Mouse (Mus musculus) midbrain, embryonic 11.5 days (tissue): ENCODE results near the gene Bbip1. TPM values are rescaled to one million over a fixed set of nuclear protein-coding genes. Genes with fewer than 3 reads are reported as not detected.
A peak's percentile ranks its signal among the peaks of the same experiment; 100 is the strongest.
"Not testable (repeated sequence)": the region's sequence is repeated elsewhere in the genome, so short reads cannot be mapped to it uniquely, and the experiment has no call there.

ENCODE experiments used
- ATAC-seq: fragments of 200-750 bp; cut with Nextera tagmentation; 2 replicates; pipeline ENCODE4 v1.8.0; 2017; ENCODE audit warnings: moderate TSS enrichment, moderate library complexity; ENCODE audit not compliant: low FRiP score
- DNase-seq: peaks from one replicate; pipeline ENCODE4 v3.0.0; 2015; ENCODE audit warnings: low spot score; ENCODE audit errors: missing footprints
- H3K27ac ChIP-seq: fragments of 300-500 bp; sonication (generic); 2 replicates; pipeline ENCODE4 v1.5.1; 2014; ENCODE audit warnings: low read depth, low read length
- H3K27me3 ChIP-seq: fragments of 300-500 bp; sonication (generic); 2 replicates; pipeline ENCODE4 v1.6.1; 2014; ENCODE audit warnings: mild to moderate bottlenecking, low read length, moderate library complexity, mixed read lengths; ENCODE audit not compliant: control insufficient read depth, insufficient read depth
- H3K36me3 ChIP-seq: fragments of 300-500 bp; sonication (generic); 2 replicates; pipeline ENCODE4 v1.6.1; 2014; ENCODE audit warnings: mild to moderate bottlenecking, low read length, moderate library complexity, mixed read lengths; ENCODE audit not compliant: control insufficient read depth, insufficient read depth
- H3K4me1 ChIP-seq: fragments of 300-500 bp; sonication (generic); 2 replicates; pipeline ENCODE4 v1.6.1; 2014; ENCODE audit warnings: low read length; ENCODE audit not compliant: control insufficient read depth, insufficient read depth
- H3K4me2 ChIP-seq: fragments of 300-500 bp; sonication (generic); 2 replicates; pipeline ENCODE4 v1.6.1; 2014; ENCODE audit warnings: mild to moderate bottlenecking, moderate library complexity
- H3K4me3 ChIP-seq: fragments of 300-500 bp; sonication (generic); 2 replicates; pipeline ENCODE4 v1.5.1; 2014; ENCODE audit warnings: low read depth, low read length
- H3K9ac ChIP-seq: fragments of 300-500 bp; sonication (generic); 2 replicates; pipeline ENCODE4 v1.6.1; 2014; ENCODE audit warnings: low read length
- H3K9me3 ChIP-seq: fragments of 300-500 bp; sonication (generic); 2 replicates; pipeline ENCODE4 v1.6.1; 2016; ENCODE audit warnings: low read length; ENCODE audit not compliant: control insufficient read depth
- WGBS: fragments of 180-500 bp; shearing (Covaris S2); extraction: QIAGEN DNeasy Blood & Tissue Kit; methylation state at CpG from one replicate; pipeline ENCODE4 v1.1.7; 2014; 5-methylcytosine and 5-hydroxymethylcytosine counted together
- polyA plus RNA-seq: library from polyadenylated mRNA; unstranded; fragments of >200 nt; fragmentation: Nextera tagmentation; extraction: Ambion mirVana; gene quantifications from 2 replicates; pipeline ENCODE4 v1.2.1, GENCODE M21; 2014

The Bbip1 gene
- polyA plus RNA-seq, 1 experiment from 2014 or later: 148 TPM

- 92% methylated on average over 10 of the region's 10 CpGs for WGBS
- no peak overlapping the region for H3K27ac ChIP-seq
Observed at GRCm38 (mm10) chr19:53964910-53965633, 20.6 kb upstream of the Bbip1 start.

DNA sequence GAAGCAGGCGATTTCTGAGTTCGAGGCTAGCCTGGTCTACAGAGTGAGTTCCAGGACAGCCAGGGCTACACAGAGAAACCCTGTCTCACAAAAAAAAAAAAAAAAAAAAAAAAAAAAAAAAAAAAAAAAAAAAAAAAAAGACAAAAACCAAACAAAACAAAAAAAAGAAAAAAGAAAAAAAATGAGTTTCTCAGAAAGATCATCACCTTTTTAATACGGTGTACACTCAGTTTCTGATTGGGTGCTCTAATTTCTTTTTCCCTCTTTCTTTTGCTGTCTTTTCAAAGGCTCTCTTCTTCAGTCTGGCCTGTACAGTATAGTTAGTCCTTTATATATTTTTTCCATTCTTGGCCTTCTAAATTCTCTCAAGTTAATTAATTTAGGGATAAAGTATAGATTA is 19.9 kb upstream of the Bbip1 start:
- DNase-seq, H3K9ac ChIP-seq, H3K4me1 ChIP-seq, ATAC-seq, H3K27ac ChIP-seq, H3K36me3 ChIP-seq, H3K9me3 ChIP-seq, H3K27me3 ChIP-seq, H3K4me2 ChIP-seq, H3K4me3 ChIP-seq: not testable (repeated sequence)
- 94% methylated on average over 3 of the region's 3 CpGs for WGBS

More at GRCm38 (mm10) chr19:53964910-53965633, 20.6 kb upstream of the Bbip1 start:
- H3K9me3 ChIP-seq: no peaks in the 10 kb centered on the region
- H3K36me3 ChIP-seq: no peaks in the 10 kb centered on the region
- no peak overlapping the region for H3K4me2 ChIP-seq
- H3K9ac ChIP-seq: no peak overlapping the region
- ATAC-seq (no peak), DNase-seq (no peak)
- no peak overlapping the region for H3K4me3 ChIP-seq
- no peaks in the 10 kb centered on the region for H3K27me3 ChIP-seq
- no peaks in the 10 kb centered on the region for H3K4me1 ChIP-seq

GRCm38 (mm10) chr19:53962511-53962910 is 18.1 kb upstream of the Bbip1 start:
- H3K36me3 ChIP-seq: no peaks in the 10 kb centered on the region

DNA sequence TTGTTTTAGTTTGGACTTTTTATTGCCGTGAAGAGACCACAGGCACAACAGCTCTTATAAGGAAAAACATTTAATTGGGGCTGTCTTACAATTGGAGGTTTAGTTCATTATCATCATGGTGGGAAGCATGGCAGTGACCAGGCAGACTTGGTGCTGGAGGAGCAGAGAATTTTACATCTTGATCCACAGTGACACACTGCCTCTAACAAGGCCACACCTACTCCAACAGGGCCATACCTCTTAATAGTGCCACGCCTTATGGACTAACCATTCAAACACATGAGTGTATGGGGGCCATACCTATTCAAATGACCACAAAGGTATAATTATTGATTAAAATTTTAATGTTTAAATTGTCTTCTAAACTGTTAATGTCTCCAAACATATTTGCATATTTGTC is 13.1 kb upstream of the Bbip1 start:
- ATAC-seq (no peak), DNase-seq (peak; percentile 57)
- WGBS: 89% methylated on average over 2 of the region's 2 CpGs
- Histone ChIP-seq H3K9ac (no peak overlapping the region), H3K27me3 (no peaks in the 10 kb centered on the region), H3K9me3 (no peaks in the 10 kb centered on the region), H3K4me2 (no peak overlapping the region), H3K27ac (no peak overlapping the region), H3K4me1 (no peaks in the 10 kb centered on the region), H3K36me3 (no peaks in the 10 kb centered on the region), H3K4me3 (no peak overlapping the region)

More at GRCm38 (mm10) chr19:53962511-53962910, 18.1 kb upstream of the Bbip1 start:
- no peak overlapping the region for H3K4me3 ChIP-seq
- H3K9me3 ChIP-seq: no peaks in the 10 kb centered on the region
- no peaks in the 10 kb centered on the region for H3K4me1 ChIP-seq
- ATAC-seq: no peak
- no peak overlapping the region for H3K4me2 ChIP-seq
- no peaks in the 10 kb centered on the region for H3K27me3 ChIP-seq
- H3K9ac ChIP-seq: no peak overlapping the region
- 92% methylated on average over 4 of the region's 4 CpGs for WGBS
- DNase-seq: no peak
- H3K27ac ChIP-seq: no peak overlapping the region

- WGBS: under 1% methylated on average over 55 of the region's 69 CpGs
- no peaks in the 10 kb centered on the region for H3K9me3 ChIP-seq
- peak overlapping the region; percentile 93 for H3K27ac ChIP-seq
- DNase-seq (peak; percentile 97), ATAC-seq (peak; percentile 26)
- H3K4me2 ChIP-seq: peak overlapping the region; percentile 60
- H3K4me3 ChIP-seq: peak overlapping the region; percentile 96
- peaks cover 13% of the 10 kb centered on the region for H3K4me1 ChIP-seq
- no peaks in the 10 kb centered on the region for H3K27me3 ChIP-seq
- peak overlapping the region; percentile 97 for H3K9ac ChIP-seq
- no peaks in the 10 kb centered on the region for H3K36me3 ChIP-seq
Observed at GRCm38 (mm10) chr19:53945171-53946042, 980 bp upstream of the Bbip1 start.

- Histone ChIP-seq H3K27ac (peak overlapping the region; percentile 93), H3K4me1 (peaks cover 13% of the 10 kb centered on the region), H3K36me3 (no peaks in the 10 kb centered on the region), H3K9ac (peak overlapping the region; percentile 97), H3K4me3 (peak overlapping the region; percentile 96), H3K27me3 (no peaks in the 10 kb centered on the region), H3K4me2 (peak overlapping the region; percentile 60), H3K9me3 (no peaks in the 10 kb centered on the region)
- DNase-seq (no peak), ATAC-seq (no peak)
- 0% methylated on average over 29 of the region's 47 CpGs for WGBS
Observed at GRCm38 (mm10) chr19:53944786-53945169, 351 bp upstream of the Bbip1 start.

GRCm38 (mm10) chr19:53942342-53942741 is 2.1 kb downstream of the Bbip1 start:
- ATAC-seq (no peak), DNase-seq (no peak)
- no peak overlapping the region for H3K9ac ChIP-seq
- no peak overlapping the region for H3K27ac ChIP-seq
- no peaks in the 10 kb centered on the region for H3K36me3 ChIP-seq
- 91% methylated on average over 2 of the region's 2 CpGs for WGBS
- peaks cover 11% of the 10 kb centered on the region for H3K4me1 ChIP-seq
- no peaks in the 10 kb centered on the region for H3K27me3 ChIP-seq
- no peak overlapping the region for H3K4me2 ChIP-seq
- H3K4me3 ChIP-seq: no peak overlapping the region
- H3K9me3 ChIP-seq: no peaks in the 10 kb centered on the region

GRCm38 (mm10) chr19:53941139-53941538 is 3.3 kb downstream of the Bbip1 start:
- Histone ChIP-seq H3K27me3 (no peaks in the 10 kb centered on the region), H3K4me3 (no peak overlapping the region), H3K4me2 (no peak overlapping the region), H3K36me3 (no peaks in the 10 kb centered on the region), H3K27ac (no peak overlapping the region), H3K4me1 (peaks cover 8% of the 10 kb centered on the region; the same call in 1 of the 2 replicates), H3K9me3 (no peaks in the 10 kb centered on the region), H3K9ac (no peak overlapping the region)
- no peak for ATAC-seq
- DNase-seq: no peak
- 90% methylated on average over 4 of the region's 4 CpGs for WGBS

DNA sequence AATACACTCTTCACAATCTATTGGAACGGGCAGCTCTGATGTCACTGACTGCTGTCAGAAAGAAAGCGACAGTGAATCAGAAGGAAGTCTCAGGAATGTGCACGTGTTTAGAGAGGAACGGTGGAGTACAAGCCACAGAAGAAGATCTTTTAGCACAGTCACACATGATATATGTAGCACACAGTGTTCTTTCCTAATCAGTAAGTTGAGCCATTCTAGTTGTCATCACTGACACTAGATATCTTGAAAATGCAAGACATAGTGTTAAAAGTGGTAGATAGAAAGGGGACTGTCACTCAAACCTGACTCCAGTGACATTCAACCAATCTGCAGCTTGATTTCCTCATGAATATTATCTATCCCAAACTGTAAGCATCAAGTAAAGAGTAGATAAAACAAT is 5.0 kb downstream of the Bbip1 start:
- Histone ChIP-seq H3K9me3 (no peaks in the 10 kb centered on the region), H3K9ac (no peak overlapping the region), H3K27me3 (no peaks in the 10 kb centered on the region), H3K36me3 (no peaks in the 10 kb centered on the region), H3K27ac (no peak overlapping the region), H3K4me3 (no peak overlapping the region), H3K4me1 (peaks cover 5% of the 10 kb centered on the region; the same call in 1 of the 2 replicates), H3K4me2 (no peak overlapping the region)
- DNase-seq (no peak), ATAC-seq (no peak)
- 93% methylated on average over 4 of the region's 4 CpGs for WGBS
